Mouse (Mus musculus): ENCODE measurements around the gene Tmem230.

- no peak for TF ChIP-seq POLR2A (IDR thresholded peaks at IDR 0.05; ENCODE audit: borderline replicate concordance, insufficient read depth, low read length)
- TF ChIP-seq CTCF (IDR thresholded peaks at IDR 0.05; ENCODE audit: borderline replicate concordance, insufficient read depth, low read depth, low read length) = no peak
These were observed 12.3 kb downstream of the Tmem230 start for GRCm38 (mm10) chr2:132235291-132235690.

Data from cerebellum, adult 2 months (tissue).